26 mouse cellular contexts compared by ENCODE assay signal in genomic region chr5:77445431-77445830, GRCm38 (mm10). TPM values are rescaled to one million over a fixed set of nuclear protein-coding genes. Genes with fewer than 3 reads are reported as not detected.
DNase-seq lines count a peak whose midpoint lies in the region; ATAC-seq and TF ChIP-seq lines count a peak whose summit lies in the region.
"Had no signal": no experiment of that assay in that cellular context is flagged by ENCODE, and none has a peak within 500 bp of the region (broad histone marks: within the 10 kb centered on the region; RNA-seq: fewer than 3 reads in every experiment).

No protein-coding gene starts in this region.

- 94% methylated on average over 4 of the region's 4 CpGs for WGBS in heart, adult 2 months
- 85% methylated on average over 4 of the region's 4 CpGs for WGBS in kidney, embryonic 15.5 days
- 86% methylated on average over 4 of the region's 4 CpGs for WGBS in kidney, postnatal 0 days
- 88% methylated on average over 4 of the region's 4 CpGs for WGBS in liver, embryonic 11.5 days

- no peak overlapping the region for H3K4me2 ChIP-seq in kidney, embryonic 15.5 days
- no peak overlapping the region for H3K4me2 ChIP-seq in kidney, postnatal 0 days (ENCODE audit: low read length)
- H3K4me2 ChIP-seq in liver, embryonic 11.5 days, result no peak overlapping the region
- H3K4me2 ChIP-seq: embryonic facial prominence, embryonic 15.5 days; heart, embryonic 11.5 days; heart, embryonic 15.5 days had no signal

- no peak overlapping the region for H3K9ac ChIP-seq in heart, adult 2 months (ENCODE audit: low read depth, low read length)
- H3K9ac ChIP-seq in kidney, embryonic 15.5 days, result no peak overlapping the region
- no peak overlapping the region for H3K9ac ChIP-seq in kidney, postnatal 0 days (ENCODE audit: low read depth, low read length)
- no peak overlapping the region for H3K9ac ChIP-seq in liver, embryonic 11.5 days (ENCODE audit: low read depth, low read length)
- H3K9ac ChIP-seq: embryonic facial prominence, embryonic 15.5 days; heart, embryonic 15.5 days had no signal

- no peak overlapping the region for H3K27ac ChIP-seq in heart, adult 2 months
- H3K27ac ChIP-seq in kidney, embryonic 15.5 days, result no peak overlapping the region
- no peak overlapping the region for H3K27ac ChIP-seq in kidney, postnatal 0 days
- H3K27ac ChIP-seq in liver, embryonic 11.5 days (ENCODE audit: low read depth, low read length), result no peak overlapping the region
- H3K27ac ChIP-seq: embryonic facial prominence, embryonic 15.5 days; forebrain, embryonic 10.5 days; gastrocnemius, adult 2 months; heart, embryonic 15.5 days had no signal

- H3K9me3 ChIP-seq in kidney, embryonic 15.5 days (replicated peaks), result no peaks in the 10 kb centered on the region
- H3K9me3 ChIP-seq in kidney, postnatal 0 days (replicated peaks; ENCODE audit: low read length), result no peaks in the 10 kb centered on the region
- no peaks in the 10 kb centered on the region for H3K9me3 ChIP-seq in liver, embryonic 11.5 days (ENCODE audit: control insufficient read depth, low read length)
- H3K9me3 ChIP-seq: embryonic facial prominence, embryonic 15.5 days; forebrain, embryonic 10.5 days; heart, embryonic 15.5 days had no signal

- no peak for TF ChIP-seq CTCF in heart, adult 2 months (IDR thresholded peaks at IDR 0.05)
- no peak for TF ChIP-seq CTCF in kidney, postnatal 0 days (IDR thresholded peaks at IDR 0.05; ENCODE audit: low read depth)

- intact Hi-C loops in heart, adult 2 months (cut with DNase I), result no loop called here

- DNase-seq in heart, adult 11 months, result peak; percentile 4
- no peak for DNase-seq in heart, adult 2 months
- no peak for DNase-seq in kidney, adult 18-20 months
- no peak for DNase-seq in kidney, postnatal 0 days (ENCODE audit: low spot score)
- DNase-seq in yolk sac, embryonic 10.5 days (ENCODE audit: low spot score), result peak; percentile 48
- no peak for DNase-seq in spleen, adult 12 weeks (ENCODE audit: low spot score)
- no peak for DNase-seq in liver, embryonic 11.5 days (ENCODE audit: low spot score)
- DNase-seq: adrenal gland, adult 8-10 months; adrenal gland, postnatal 36 days; B cell, adult 2 months; cerebellum, adult 2 months; cerebellum, postnatal 14 days; embryo, embryonic 11 days; gastrocnemius, adult 2 months; gastrocnemius, postnatal 25 days; heart, adult 18-20 months; heart, postnatal 14 days had no signal

- TF ChIP-seq POLR2A in heart, adult 2 months (IDR thresholded peaks at IDR 0.05; ENCODE audit: insufficient read depth, low read depth, low read length), result no peak

- no peaks in the 10 kb centered on the region for H3K36me3 ChIP-seq in heart, adult 2 months (ENCODE audit: control insufficient read depth, insufficient read depth, low read length)
- H3K36me3 ChIP-seq in kidney, embryonic 15.5 days, result no peaks in the 10 kb centered on the region
- no peaks in the 10 kb centered on the region for H3K36me3 ChIP-seq in kidney, postnatal 0 days (ENCODE audit: insufficient read depth, low read length)
- H3K36me3 ChIP-seq in liver, embryonic 11.5 days (ENCODE audit: control insufficient read depth, insufficient read depth, low read length), result no peaks in the 10 kb centered on the region
- H3K36me3 ChIP-seq: embryonic facial prominence, embryonic 15.5 days; forebrain, embryonic 10.5 days; G1E; heart, embryonic 15.5 days had no signal

- H3K79me2 ChIP-seq in heart, adult 2 months (replicated peaks; ENCODE audit: control insufficient read depth, insufficient read depth, low read length), result no peaks in the 10 kb centered on the region

- no peaks in the 10 kb centered on the region for H3K27me3 ChIP-seq in heart, adult 2 months (ENCODE audit: control insufficient read depth, insufficient read depth, low read length)
- H3K27me3 ChIP-seq in kidney, embryonic 15.5 days, result no peaks in the 10 kb centered on the region
- H3K27me3 ChIP-seq in kidney, postnatal 0 days (ENCODE audit: insufficient read depth, low read length), result no peaks in the 10 kb centered on the region
- H3K27me3 ChIP-seq in liver, embryonic 11.5 days (replicated peaks; ENCODE audit: control insufficient read depth, insufficient read depth, low read length), result no peaks in the 10 kb centered on the region
- H3K27me3 ChIP-seq: embryonic facial prominence, embryonic 15.5 days; heart, embryonic 15.5 days had no signal

- H3K4me3 ChIP-seq in heart, adult 2 months, result no peak overlapping the region
- no peak overlapping the region for H3K4me3 ChIP-seq in kidney, embryonic 15.5 days (replicated peaks)
- H3K4me3 ChIP-seq in kidney, postnatal 0 days (replicated peaks; ENCODE audit: low read depth, low read length), result no peak overlapping the region
- H3K4me3 ChIP-seq in liver, embryonic 11.5 days (ENCODE audit: low read depth, low read length), result no peak overlapping the region
- H3K4me3 ChIP-seq: embryonic facial prominence, embryonic 15.5 days; erythroblast, embryonic 14.5 days; forebrain, embryonic 10.5 days; gastrocnemius, adult 2 months; heart, embryonic 15.5 days had no signal

- H3K4me1 ChIP-seq in heart, adult 2 months (ENCODE audit: control insufficient read depth, insufficient read depth, low read length), result no peaks in the 10 kb centered on the region
- H3K4me1 ChIP-seq in kidney, embryonic 15.5 days, result no peaks in the 10 kb centered on the region
- no peaks in the 10 kb centered on the region for H3K4me1 ChIP-seq in kidney, postnatal 0 days (replicated peaks; ENCODE audit: insufficient read depth, low read length)
- no peaks in the 10 kb centered on the region for H3K4me1 ChIP-seq in liver, embryonic 11.5 days (replicated peaks; ENCODE audit: control insufficient read depth, insufficient read depth, low read length)
- H3K4me1 ChIP-seq: embryonic facial prominence, embryonic 15.5 days; heart, embryonic 15.5 days had no signal

- ATAC-seq in kidney, embryonic 15.5 days (replicated peaks; ENCODE audit: low FRiP score), result peak; percentile 62
- ATAC-seq in kidney, postnatal 0 days (replicated peaks; ENCODE audit: low FRiP score, low read depth), result peak; percentile 49
- ATAC-seq in liver, embryonic 11.5 days (replicated peaks; ENCODE audit: low FRiP score), result no peak
- ATAC-seq: CD4-positive, CD25-positive, alpha-beta regulatory T cell, adult 4 months; forebrain, embryonic 14.5 days had no signal

- no peak for TF ChIP-seq EP300 in heart, adult 2 months (IDR thresholded peaks at IDR 0.05; ENCODE audit: insufficient read depth, low read depth, low read length)

RNA-seq across cellular contexts. Expression of gene Igfbp7, which starts 37.6 kb away (rescaled TPM):
- total RNA-seq in heart, adult 2 months (2021), result 100 to 1,000 TPM; 174 to 205 TPM
- 342 and 353 TPM in 2 replicates for polyA plus RNA-seq in heart, adult 2 months (2012; rRNA removed)
- 343 and 354 TPM in 2 replicates for polyA plus RNA-seq in kidney, embryonic 15.5 days (2015; fragmentation: Nextera tagmentation; extraction: Ambion mirVana)
- polyA plus RNA-seq in kidney, postnatal 0 days (2015; fragmentation: Nextera tagmentation; extraction: Ambion mirVana), result 1,308 and 1,398 TPM in 2 replicates
- polyA plus RNA-seq in liver, embryonic 11.5 days (2014; fragmentation: Nextera tagmentation; extraction: Ambion mirVana), result 8.2 and 8.6 TPM in 2 replicates
- total RNA-seq: G1E had no signal
- polyA plus RNA-seq: G1E had no signal

Comparison
In these comparisons a context has a peak if more than half of its experiments do, and no peak if none do; other contexts are left out.
1. DNase-seq: peak in heart, adult 11 months (single experiment) and yolk sac, embryonic 10.5 days (single experiment); none in heart, adult 2 months (0 of 2), kidney, adult 18-20 months (single experiment), kidney, postnatal 0 days (single experiment), spleen, adult 12 weeks (single experiment) and liver, embryonic 11.5 days (single experiment).
2. RNA of gene Igfbp7, which starts 37.6 kb away (polyA plus RNA-seq): 1,308 to 1,398 TPM in kidney, postnatal 0 days, 342 to 353 TPM in heart, adult 2 months and 343 to 354 TPM in kidney, embryonic 15.5 days; 8.2 to 8.6 TPM in liver, embryonic 11.5 days; every median in the first group is over 10 times any median in the second.